Mouse (Mus musculus) heart, postnatal 10 days (tissue): ENCODE results near the gene Plekhg5. TPM values are rescaled to one million over a fixed set of nuclear protein-coding genes. Genes with fewer than 3 reads are reported as not detected.

ENCODE experiments used
- total RNA-seq, 2 experiments: library from RNA; stranded (reverse); gene quantifications; 2 replicates each; pipeline ENCODE4 v1.2.3; 2021

Gene Plekhg5
- total RNA-seq, 2 experiments from 2014 or later: 33.5 to 35.8 TPM

Other genes with a start within 250 kb of the Plekhg5 start
- 100 to 1,000 TPM; 180 to 183 TPM for gene Camta1, start 210.6 kb upstream of the Plekhg5 start, total RNA-seq
- 100 to 1,000 TPM in 1 of 2 experiments, 10 to 100 TPM in 1; 98.5 to 107 TPM for gene Dnajc11, start 138.8 kb upstream of the Plekhg5 start, total RNA-seq
- gene Thap3, start 83.5 kb upstream of the Plekhg5 start, total RNA-seq: 10 to 100 TPM; 10.3 to 12.5 TPM
- gene Phf13, start 76.2 kb upstream of the Plekhg5 start, total RNA-seq: 10 to 100 TPM in 1 of 2 experiments, 1 to 10 TPM in 1; 8.5 to 11.3 TPM
- gene Klhl21, start 63.7 kb upstream of the Plekhg5 start, total RNA-seq: 10 to 100 TPM; 43.5 to 49.4 TPM
- 1 to 10 TPM; 4.9 to 5.2 TPM for gene Zbtb48, start 44.8 kb upstream of the Plekhg5 start, total RNA-seq
- under 1 TPM; 0.10 to 0.17 TPM for gene Tas1r1, start 33.9 kb upstream of the Plekhg5 start, total RNA-seq
- 10 to 100 TPM; 11.3 to 13.5 TPM for gene Nol9, start 33.2 kb upstream of the Plekhg5 start, total RNA-seq
- gene Tnfrsf25, start 43.4 kb downstream of the Plekhg5 start, total RNA-seq: 1 to 10 TPM; 1.9 TPM
- 1 to 10 TPM; 1.3 to 1.4 TPM for gene Espn, start 79.9 kb downstream of the Plekhg5 start, total RNA-seq
- gene Hes2, start 86.4 kb downstream of the Plekhg5 start, total RNA-seq: not detected
- 10 to 100 TPM; 48.3 to 53.2 TPM for gene Acot7, start 105.6 kb downstream of the Plekhg5 start, total RNA-seq
- 10 to 100 TPM; 30.2 to 31.3 TPM for gene Gpr153, start 201.7 kb downstream of the Plekhg5 start, total RNA-seq
- not detected for gene Hes3, start 219.2 kb downstream of the Plekhg5 start, total RNA-seq
- 10 to 100 TPM; 27.3 to 33.4 TPM for gene Icmt, start 224.7 kb downstream of the Plekhg5 start, total RNA-seq
- gene Rnf207, start 246.5 kb downstream of the Plekhg5 start, total RNA-seq: 100 to 1,000 TPM in 1 of 2 experiments, 10 to 100 TPM in 1; 95.9 to 112 TPM